Mouse (Mus musculus) liver, embryonic 14 days (tissue): ENCODE measurements around the gene Cd160. TPM values are rescaled to one million over a fixed set of nuclear protein-coding genes. Genes with fewer than 3 reads are reported as not detected.

Source experiments
- polyA plus RNA-seq: library from polyadenylated mRNA; depleted of rRNA; stranded (reverse); fragments of >200 nt; gene quantifications from 2 replicates; pipeline ENCODE4 v1.2.3, GENCODE M21; 2012; rRNA removed

Gene Cd160
- polyA plus RNA-seq: 0.05 and 0.19 TPM in 2 replicates

DNA sequence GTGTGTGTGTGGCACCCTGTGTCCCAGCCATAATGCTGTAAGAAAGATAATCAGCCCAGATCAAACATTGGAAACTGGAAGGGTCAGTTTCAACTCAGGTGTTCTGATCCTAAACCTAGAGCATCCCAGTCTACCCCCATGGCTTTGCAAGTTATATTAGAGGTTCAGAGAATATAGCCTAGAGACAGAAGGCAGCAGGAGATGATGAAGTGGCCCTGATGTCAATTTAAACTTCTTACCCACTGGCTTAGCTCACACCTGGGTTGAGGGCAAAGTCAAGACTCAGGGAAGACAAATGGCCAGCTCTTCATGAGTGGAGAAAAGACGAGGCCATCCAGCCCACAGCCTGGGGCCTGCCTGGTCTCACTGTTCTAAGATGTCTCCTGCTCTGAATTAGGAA, at the start of gene Cd160, which contains the start of gene Pdzk1:
Gene Cd160 (minus strand): TSS at position 368 of the 400 bp plus-strand sequence.
Gene Pdzk1 (plus strand): TSS at position 301 of the 400 bp plus-strand sequence.

Other genes starting within 250 kb of the Cd160 start
- gene Polr3gl, start 235.2 kb downstream of the Cd160 start, polyA plus RNA-seq: 12.0 and 14.4 TPM in 2 replicates
- gene Ankrd34a, start 232.7 kb downstream of the Cd160 start, polyA plus RNA-seq: 0.03 TPM in 2 replicates
- gene Lix1l, start 228.2 kb downstream of the Cd160 start, polyA plus RNA-seq: 3.0 TPM in 2 replicates
- 25.0 and 29.0 TPM in 2 replicates for gene Rbm8a, start 199.4 kb downstream of the Cd160 start, polyA plus RNA-seq
- gene Pex11b, start 194.0 kb downstream of the Cd160 start, polyA plus RNA-seq: 9.9 and 11.7 TPM in 2 replicates
- gene Gm42957, start 193.9 kb downstream of the Cd160 start, polyA plus RNA-seq: 0.03 TPM in 2 replicates
- 0.43 and 0.45 TPM in 2 replicates for gene Itga10, start 183.8 kb downstream of the Cd160 start, polyA plus RNA-seq
- 0.32 and 0.43 TPM in 2 replicates for gene Ankrd35, start 159.2 kb downstream of the Cd160 start, polyA plus RNA-seq
- gene Pias3, start 133.0 kb downstream of the Cd160 start, polyA plus RNA-seq: 4.6 and 5.6 TPM in 2 replicates
- gene Nudt17, start 120.8 kb downstream of the Cd160 start, polyA plus RNA-seq: 0.45 and 0.60 TPM in 2 replicates
- gene Polr3c, start 101.7 kb downstream of the Cd160 start, polyA plus RNA-seq: 20.9 and 23.9 TPM in 2 replicates
- gene Rnf115, start 101.7 kb downstream of the Cd160 start, polyA plus RNA-seq: 11.8 and 14.6 TPM in 2 replicates
- 6.7 and 6.9 TPM in 2 replicates for gene Pdzk1, start 67 bp downstream of the Cd160 start, polyA plus RNA-seq
- gene Gja5, start 75.3 kb upstream of the Cd160 start, polyA plus RNA-seq: 1.5 and 1.9 TPM in 2 replicates
- 4.8 and 5.7 TPM in 2 replicates for gene Gpr89, start 76.0 kb upstream of the Cd160 start, polyA plus RNA-seq
- gene Gja8, start 96.7 kb upstream of the Cd160 start, polyA plus RNA-seq: not detected in 2 replicates